Mouse (Mus musculus) pancreas, adult 10 weeks (tissue): ENCODE data around the gene Olfr1201. TPM values are rescaled to one million over a fixed set of nuclear protein-coding genes. Genes with fewer than 3 reads are reported as not detected.

Experiments used
- polyA plus RNA-seq: library from polyadenylated mRNA; stranded (reverse); fragments of 350-450 nt; fragmentation: Illumina TruSeq; extraction: RNeasy Lipid Tissue Mini Kit (QIAGEN cat#74804); gene quantifications from one replicate; pipeline ENCODE4 v1.2.3, GENCODE M21; 2015; ENCODE audit warnings: low read depth, low replicate concordance; ENCODE audit not compliant: insufficient read depth

The Olfr1201 gene
- polyA plus RNA-seq = not detected

DNA sequence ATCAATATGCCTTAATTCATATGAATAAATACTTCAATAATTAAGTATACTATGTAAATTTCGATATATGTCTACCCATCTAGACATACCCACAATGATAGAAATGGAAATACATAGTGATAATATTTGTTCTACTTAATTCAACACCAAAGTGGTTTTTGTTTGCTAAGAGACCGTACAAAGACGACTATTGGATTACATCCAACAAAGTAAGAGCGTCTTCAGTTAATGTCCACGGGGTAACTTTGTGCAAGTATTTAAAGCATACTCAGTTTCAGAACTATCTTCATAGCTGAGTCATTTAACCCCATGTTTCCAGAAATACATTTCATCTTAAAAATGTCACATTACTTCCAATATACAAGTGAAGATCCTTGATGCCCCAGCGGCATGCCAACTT, at the start of gene Olfr1201:
Gene Olfr1201, plus strand, starts transcription at position 301 of the 400 bp plus-strand sequence.

GRCm38 (mm10) chr2:88751270-88751669, 41.6 kb upstream of the Olfr1201 start, which contains the start of gene Olfr1198:
Gene Olfr1198 (minus strand): TSS chr2:88751370.

DNA sequence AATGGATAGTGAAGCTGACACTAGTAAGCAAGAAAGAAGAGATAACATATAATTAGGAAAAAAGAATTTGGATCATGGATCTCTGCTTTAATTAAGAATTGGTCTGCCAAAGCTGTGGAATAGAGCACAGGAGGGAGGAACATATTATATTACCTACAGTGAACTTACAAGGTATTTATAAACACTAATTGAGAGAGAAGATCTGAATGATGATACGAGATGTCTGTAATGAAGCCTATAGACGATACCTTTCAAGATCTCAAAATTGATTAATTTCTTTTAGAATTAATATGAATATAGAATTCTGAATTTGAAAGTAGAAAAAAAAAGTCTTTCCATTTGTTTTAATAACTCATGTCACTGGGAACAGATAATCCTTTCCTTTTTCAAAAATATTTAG, 32.5 kb upstream of the Olfr1201 start, which contains the start of gene Olfr1199:
Gene Olfr1199, minus strand, starts transcription at position 101 of the 400 bp plus-strand sequence.

GRCm38 (mm10) chr2:88770388-88770787, 22.4 kb upstream of the Olfr1201 start, which contains the start of gene Olfr1200:
Gene Olfr1200 (minus strand): TSS chr2:88770488.

DNA sequence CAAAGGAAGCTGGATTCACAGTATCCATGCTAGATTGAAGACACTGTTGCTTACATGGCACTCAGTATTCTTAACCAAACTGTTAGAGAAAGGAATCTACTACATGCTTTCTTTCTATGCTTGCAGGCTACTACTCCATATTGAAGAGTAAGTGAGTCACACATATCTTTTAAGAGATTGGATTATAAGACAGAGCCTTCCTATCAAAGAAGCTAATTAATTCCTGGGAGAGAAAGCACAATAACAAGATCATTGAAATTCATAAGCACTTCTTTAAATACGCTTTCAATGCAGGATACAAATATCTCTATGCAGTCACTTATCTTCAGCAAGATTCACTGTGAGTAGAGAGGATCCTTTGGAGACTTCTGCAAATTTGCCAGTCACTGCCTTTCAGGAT, 21.4 kb downstream of the Olfr1201 start, which contains the start of gene Olfr1202:
Gene Olfr1202, plus strand, starts transcription at position 301 of the 400 bp plus-strand sequence.

DNA sequence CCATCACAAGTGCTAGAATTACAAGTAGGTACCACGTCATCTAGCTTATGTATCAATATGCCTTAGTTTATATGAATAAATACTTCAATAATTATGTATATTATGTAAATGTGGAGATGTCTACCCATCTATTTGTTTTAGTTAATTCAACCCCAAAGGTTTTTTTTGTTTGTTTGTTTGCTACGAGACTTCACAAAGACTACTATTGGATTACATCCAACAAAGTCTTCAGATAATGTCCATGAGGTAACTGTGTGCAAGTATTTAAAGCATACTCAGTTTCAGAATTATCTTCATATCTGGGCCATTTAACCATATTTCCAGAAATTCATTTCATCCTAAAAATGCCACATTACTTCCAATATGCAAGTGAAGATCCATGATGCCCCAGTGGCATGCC, 36.6 kb downstream of the Olfr1201 start, which contains the start of gene Olfr1205:
Gene Olfr1205, plus strand, starts transcription at position 301 of the 400 bp plus-strand sequence.

Other genes with a start within 250 kb of the Olfr1201 start
- gene Olfr1188, start 236.1 kb upstream of the Olfr1201 start, polyA plus RNA-seq = not detected
- not detected for gene Olfr1189, start 206.6 kb upstream of the Olfr1201 start, polyA plus RNA-seq
- not detected for gene Olfr1191-ps1, start 152.5 kb upstream of the Olfr1201 start, polyA plus RNA-seq
- not detected for gene Olfr1192-ps1, start 144.5 kb upstream of the Olfr1201 start, polyA plus RNA-seq
- gene Olfr1193, start 117.4 kb upstream of the Olfr1201 start, polyA plus RNA-seq = not detected
- gene Olfr1195, start 103.8 kb upstream of the Olfr1201 start, polyA plus RNA-seq = not detected
- not detected for gene Olfr1196, start 88.4 kb upstream of the Olfr1201 start, polyA plus RNA-seq
- gene Olfr1197, start 60.7 kb upstream of the Olfr1201 start, polyA plus RNA-seq = not detected
- not detected for gene Olfr1198, start 41.7 kb upstream of the Olfr1201 start, polyA plus RNA-seq
- not detected for gene Olfr1199, start 32.6 kb upstream of the Olfr1201 start, polyA plus RNA-seq
- gene Olfr1200, start 22.5 kb upstream of the Olfr1201 start, polyA plus RNA-seq = not detected
- gene Olfr1202, start 21.5 kb downstream of the Olfr1201 start, polyA plus RNA-seq = not detected
- not detected for gene Olfr1205, start 36.7 kb downstream of the Olfr1201 start, polyA plus RNA-seq
- not detected for gene Olfr1204, start 56.3 kb downstream of the Olfr1201 start, polyA plus RNA-seq
- not detected for gene Olfr1206, start 70.2 kb downstream of the Olfr1201 start, polyA plus RNA-seq
- gene Olfr1208, start 109.3 kb downstream of the Olfr1201 start, polyA plus RNA-seq = not detected
- not detected for gene Olfr1209, start 122.1 kb downstream of the Olfr1201 start, polyA plus RNA-seq
- gene Olfr1211, start 145.1 kb downstream of the Olfr1201 start, polyA plus RNA-seq = not detected
- gene Olfr1212, start 160.9 kb downstream of the Olfr1201 start, polyA plus RNA-seq = not detected
- gene Gm13762, start 187.2 kb downstream of the Olfr1201 start, polyA plus RNA-seq = not detected
- not detected for gene Olfr1214, start 199.6 kb downstream of the Olfr1201 start, polyA plus RNA-seq
- gene Olfr1215, start 213.9 kb downstream of the Olfr1201 start, polyA plus RNA-seq = not detected
- not detected for gene Olfr1216, start 225.3 kb downstream of the Olfr1201 start, polyA plus RNA-seq
- not detected for gene Olfr1217, start 239.0 kb downstream of the Olfr1201 start, polyA plus RNA-seq